Mouse (Mus musculus) telencephalon, adult 2 months (tissue): Measurements from ENCODE around the gene Spef1.

ENCODE experiments used
- DNase-seq: peaks from one replicate; pipeline ENCODE4 v3.0.0-alpha.2; 2011; ENCODE audit warnings: low read depth, low spot score

The Spef1 gene

DNA sequence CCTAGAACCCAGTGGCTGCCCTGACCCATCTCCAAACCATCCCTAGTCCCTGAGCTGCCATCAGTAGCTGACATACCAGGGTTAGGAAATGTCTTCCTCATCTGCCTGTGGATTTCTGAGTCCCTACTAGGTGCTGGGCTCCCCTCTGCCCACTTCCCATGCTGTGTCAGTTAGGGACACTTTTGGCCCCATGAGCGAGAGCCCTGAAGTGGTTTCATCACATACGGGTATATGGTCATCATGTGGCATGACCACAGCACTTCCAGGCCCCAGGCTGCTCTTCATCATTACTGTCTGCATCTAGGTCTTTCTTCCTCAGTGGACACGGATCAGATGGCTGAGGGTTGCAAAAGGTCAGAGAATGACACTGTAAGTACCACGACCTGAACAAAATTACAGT, 19.7 kb upstream of the Spef1 start, which contains the start of gene Ap5s1:
TSS of gene Ap5s1 (plus strand) at position 301 of the 400 bp plus-strand sequence.
- DNase-seq = no peak

DNA sequence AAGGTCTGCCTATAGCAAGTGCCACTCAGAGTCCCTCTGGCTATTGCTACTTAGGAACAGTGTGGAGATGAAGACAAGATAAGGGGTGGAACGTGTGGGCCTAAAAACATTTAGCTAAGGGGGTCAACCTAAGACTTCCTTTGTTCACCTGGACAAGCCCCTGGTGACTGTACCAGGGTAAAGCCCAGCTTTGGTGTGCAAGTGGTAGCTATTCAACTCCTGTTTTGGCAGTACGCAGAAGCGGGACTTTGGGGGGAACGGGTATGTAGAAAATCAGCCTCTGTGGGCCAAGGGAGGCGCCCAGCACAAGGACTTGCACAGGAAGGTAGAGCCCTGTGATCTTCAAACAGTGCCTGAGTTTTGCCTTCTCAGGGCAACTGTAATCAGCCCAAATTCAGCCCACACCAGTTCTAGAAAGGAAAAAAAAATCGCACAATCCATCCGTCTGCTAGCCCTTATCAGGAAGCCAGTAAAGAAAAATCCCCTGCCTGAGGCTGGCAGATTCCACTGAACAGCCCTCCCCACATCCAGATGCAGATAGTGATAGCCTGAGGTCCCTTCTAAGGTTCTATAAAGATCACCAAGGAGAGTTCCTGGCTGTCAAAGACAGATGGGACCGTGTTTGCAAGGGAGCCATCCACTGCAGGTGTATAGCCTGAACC, 18.6 kb upstream of the Spef1 start:
- no peak for DNase-seq

DNA sequence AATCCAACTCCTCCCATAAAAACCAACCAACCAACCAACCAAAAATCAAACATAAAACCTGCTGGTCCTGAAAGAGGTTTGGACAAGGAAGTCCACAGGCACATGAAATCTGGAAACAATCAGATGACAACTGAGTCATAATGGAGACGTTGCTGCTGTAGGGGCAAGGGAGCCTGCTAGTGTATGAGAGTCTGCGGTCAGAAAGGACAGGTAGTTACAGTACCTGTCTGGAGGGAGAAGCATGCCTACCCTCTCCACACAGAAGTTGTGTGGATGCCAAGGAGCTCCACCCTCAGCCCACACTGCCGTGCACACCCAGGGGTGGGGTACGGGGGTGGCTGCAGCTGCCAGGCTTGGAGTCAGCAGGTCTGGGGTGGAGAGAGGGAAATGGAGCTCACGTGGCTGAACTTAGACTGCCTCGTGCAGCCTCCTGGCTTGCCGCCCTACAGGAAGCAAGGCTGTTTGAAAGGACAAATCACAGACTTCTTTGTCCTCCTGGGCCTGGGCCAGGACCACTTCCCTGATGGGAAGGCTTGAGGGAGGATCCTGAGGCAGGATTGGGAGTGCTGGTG, 17.4 kb upstream of the Spef1 start:
- DNase-seq = peak; percentile 90

DNA sequence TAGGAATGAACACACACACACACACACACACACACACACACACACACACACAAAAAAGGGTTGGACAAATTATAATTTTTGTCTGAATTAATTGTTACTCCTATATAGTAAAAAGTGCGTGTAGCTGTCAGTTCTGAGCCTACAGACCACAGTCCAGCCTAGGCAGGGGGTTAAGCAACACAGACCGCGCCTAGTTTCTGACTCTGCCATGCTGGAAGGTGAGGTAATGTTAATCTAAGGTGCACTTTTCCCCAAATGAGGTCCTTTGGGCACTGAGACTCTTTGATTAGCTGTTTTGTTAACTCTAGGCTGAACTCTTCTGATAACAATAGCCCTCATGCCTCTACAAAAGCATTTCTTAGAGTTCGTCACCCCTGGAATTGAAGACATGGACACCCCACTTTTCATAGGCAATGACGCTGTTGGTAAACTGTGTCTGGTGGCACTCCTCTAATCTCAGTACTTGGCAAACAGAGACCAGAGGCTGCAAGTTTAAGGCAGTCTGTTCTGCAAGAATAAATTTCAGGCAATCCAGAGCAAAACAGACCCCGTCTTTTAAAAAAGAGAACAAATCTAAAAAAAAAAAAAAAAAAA, 16.8 kb upstream of the Spef1 start:
- no peak for DNase-seq

DNA sequence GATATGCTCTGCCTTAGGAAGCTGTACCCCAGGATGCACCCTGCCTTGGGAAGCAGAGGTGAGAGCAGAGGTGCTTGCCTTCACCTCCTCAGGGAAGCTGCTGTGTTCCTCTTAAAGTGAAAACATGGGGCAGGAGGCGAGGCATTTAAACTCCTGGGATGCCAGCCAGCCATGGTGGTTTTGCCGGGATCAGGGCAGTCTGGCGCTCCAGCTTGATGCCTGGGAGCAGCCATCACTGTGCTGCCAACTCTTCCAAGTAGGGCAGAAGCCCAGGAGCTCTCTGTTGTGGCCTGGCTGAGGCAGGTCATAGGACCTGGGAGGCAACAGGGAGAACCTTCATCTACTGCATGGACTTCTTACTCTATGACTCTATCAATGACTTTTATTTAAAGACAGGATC, 14.2 kb upstream of the Spef1 start:
- DNase-seq = no peak

DNA sequence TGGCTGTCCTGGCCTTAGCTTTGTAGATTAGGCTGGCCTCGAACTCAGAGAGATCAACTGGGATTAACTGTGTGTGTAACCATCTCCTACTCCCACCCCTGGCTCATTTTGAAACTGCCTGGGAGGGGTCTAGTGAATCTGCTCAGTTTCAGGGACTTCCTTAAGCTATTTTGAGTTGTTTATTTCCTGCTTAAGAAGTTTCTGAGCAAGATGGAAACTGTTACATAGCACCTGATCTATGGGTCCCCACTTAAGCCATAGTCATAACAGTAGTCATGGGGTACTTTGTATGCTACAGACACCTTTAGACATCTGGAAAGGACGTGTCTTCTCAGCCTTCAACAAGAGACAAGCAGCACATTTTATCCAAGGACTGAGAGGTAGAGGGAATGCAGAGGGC, 13.6 kb upstream of the Spef1 start:
- no peak for DNase-seq

DNA sequence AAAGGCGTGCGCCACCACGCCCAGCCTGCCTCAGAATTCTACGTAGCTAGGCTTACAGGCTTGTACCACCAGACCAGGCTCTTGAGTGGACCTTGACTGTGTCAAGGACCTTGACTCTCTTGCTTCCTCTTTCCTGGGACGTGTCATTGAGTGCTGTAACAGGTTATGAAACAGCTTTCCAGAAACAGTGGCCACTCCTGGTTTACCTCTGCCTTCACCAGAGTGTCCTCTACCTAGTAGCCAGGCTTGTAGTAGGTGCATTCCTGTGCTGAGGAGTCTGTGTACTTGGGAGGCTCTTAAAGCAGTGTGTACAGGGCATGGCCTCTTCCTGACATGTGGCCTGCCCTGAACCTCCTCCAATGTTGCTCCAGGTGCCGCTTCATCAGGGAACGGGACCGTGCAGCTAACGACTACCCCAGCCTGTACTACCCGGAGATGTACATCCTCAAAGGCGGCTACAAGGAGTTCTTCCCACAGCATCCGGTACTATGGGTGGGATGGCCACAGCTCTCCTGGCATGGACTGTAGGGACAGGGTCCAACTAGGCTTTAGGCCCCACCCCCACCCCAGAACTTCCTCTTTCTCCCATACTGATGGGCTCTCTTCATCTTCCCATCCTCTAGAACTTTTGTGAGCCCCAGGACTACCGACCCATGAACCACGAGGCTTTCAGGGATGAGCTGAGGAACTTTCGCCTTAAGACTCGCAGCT, 9.7 kb upstream of the Spef1 start:
- no peak for DNase-seq

DNA sequence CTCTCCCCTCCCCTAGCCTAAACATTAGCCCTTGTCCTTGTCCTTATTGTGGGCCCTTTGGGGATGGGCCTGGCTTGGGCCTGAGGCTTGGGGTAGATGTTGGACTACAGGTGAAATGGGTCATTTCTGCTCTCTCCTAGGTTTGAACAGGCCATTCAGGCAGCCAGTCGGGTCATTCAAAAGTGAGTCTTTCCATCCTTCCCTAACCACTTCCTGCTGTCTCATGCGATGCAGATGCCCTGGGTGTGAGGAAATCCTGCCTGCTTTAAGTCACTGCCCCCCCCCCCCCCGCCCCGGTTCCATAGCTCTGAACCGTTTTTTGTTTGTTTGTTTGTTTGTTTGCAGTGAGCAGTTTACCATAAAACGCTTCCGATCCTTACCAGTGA, 3.9 kb upstream of the Spef1 start:
- no peak for DNase-seq

DNA sequence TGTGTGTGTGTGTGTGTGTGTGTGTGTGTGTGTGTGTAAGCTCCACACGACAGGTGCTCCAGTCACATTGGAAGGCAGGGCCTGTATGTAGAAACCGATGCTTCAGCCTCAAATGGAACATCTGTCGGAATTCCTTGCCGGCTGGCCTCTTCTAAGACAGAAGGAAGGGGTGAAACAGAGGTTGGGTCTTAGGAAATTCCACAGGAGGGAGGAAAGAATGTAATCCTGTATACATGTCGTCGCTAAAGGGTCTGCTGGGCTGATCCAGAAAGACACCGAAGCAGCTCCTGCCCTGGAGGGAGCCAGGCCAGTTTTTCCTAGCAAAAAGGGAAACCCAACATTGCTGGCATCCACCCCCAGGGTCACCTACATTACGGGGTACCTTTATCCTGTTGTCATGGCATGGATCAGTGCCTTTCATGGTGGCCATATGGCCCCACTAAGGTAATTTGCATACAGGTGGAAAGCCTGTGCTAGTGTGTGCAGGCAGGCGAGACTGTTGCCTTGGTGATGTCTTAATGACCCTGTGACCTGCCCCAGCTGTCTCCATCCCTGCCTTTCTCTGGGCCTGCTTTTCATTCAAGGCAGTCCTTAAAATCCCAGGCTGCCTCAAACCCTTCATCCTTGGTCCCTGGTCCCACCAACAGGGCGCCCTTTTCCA, 3.4 kb upstream of the Spef1 start:
- no peak for DNase-seq

DNA sequence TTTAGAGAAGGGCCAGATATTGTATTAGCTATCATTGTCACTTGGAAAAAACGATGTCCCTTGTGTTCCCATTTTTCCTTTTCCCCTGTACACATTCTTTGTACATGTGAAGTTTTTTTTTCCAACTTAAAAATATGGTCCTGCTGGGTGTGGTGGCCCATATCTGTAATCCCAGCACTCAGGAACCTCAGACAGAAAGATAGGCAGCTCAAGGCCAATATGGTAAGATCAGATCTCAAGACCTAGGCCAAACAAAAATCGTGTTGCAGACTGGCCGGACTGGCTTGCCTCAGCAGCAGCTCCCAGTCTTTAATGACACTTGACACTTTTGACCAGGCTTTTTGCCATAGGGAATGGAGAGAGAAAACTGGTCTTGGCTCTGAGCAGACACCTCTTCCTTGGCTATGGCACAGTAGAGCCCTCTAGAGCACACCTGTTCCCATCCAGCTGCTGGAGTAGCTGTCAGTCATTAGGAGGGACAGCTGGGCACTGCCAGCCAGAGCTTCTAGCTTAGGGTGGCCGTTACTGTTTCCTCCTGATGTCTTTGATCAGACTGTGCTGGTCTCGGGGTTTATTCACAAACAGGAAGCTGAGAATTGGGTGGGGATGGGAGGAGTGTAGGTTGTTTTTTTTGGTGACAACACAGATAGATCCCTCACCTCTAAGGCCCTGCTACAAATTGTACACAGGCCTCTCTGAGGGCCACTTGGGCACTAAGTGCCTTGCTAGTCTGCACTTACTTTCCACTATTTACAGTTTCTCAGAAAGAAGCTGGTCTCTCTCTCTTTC, 2.6 kb upstream of the Spef1 start:
- no peak for DNase-seq

DNA sequence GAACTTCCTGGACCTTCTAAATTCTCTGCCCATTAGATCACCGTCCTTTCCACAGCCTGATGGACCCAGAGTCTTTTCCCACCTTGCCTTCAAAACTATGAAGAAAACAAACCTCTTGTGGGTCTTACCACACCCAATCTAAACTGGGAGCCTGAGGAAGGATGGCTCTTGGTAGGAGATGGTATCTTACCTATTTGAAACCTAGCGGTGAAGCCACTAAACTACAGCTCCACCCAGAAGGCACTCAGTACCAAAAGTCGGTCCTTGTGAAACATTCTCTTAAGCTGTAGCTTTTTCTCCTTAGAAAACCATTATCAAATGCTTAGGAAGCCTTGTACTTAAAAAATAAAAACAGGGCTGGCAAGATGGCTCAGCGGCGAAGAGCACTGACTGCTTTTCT, 1.2 kb upstream of the Spef1 start:
- no peak for DNase-seq

DNA sequence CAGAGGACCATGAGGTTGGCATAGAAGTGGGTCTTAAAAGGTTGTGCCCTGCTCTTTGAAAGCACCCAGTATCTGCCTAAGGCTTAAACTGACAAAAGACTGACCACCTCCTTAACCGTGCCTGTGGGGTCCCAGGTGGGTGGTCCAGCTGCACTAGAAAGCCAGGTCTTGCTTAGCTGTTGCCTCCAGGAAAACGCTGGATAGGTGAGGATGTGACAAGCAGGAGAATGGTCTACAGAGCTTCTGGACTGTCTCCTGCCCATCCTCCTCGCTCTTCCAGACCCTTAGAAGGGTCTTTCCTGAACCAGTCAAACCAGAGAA, 480 bp upstream of the Spef1 start:
- no peak for DNase-seq

DNA sequence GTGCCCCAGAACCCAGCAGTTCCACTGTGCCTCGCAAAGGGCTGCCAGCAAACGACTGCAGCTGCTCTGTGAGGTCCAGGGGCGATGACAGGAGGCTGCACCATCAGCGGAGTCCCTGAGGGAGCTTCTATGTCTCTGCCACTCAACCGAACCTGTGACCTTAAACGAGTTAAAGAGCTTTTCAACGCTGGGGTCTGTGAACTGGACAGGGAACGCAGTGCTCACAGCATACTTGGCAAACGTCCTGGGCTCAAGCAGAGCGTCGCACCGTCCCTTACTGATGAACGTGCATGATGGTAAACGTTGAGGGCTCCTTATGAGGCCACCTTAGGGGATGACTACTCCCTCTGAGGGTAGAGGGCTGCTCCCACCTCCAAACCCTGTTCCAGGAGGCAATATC, 739 bp downstream of the Spef1 start:
- DNase-seq = no peak

DNA sequence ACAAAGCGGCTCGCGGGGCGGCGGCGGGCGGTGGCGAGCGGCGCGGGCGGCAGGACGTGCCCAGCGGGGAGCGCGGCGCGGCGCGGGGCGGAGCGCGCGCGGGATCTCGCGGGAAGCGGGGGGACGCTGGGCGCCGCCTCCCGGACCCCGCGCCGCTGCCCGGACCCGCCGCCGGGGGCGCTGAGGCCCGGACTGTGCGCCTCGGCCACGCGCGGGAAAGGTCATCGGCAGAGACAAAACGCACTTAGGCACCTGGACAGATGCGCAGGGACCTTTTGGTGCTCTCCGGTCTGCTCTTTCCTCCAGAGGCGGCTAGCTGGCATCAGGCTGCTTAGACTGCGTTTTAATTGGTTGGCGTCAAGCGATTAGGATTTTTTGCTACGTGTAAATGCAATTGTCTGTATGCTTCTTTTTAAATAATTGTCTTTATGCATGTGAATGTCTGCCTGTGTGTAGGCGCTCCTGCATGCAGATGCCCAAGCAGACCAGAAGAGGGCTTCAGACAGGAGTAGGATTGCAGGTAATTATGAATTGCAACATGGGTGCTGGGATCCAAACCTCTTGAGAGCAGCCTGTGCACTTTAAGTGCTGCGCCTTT, 7.0 kb downstream of the Spef1 start, which contains the start of gene Cenpb:
TSS of gene Cenpb (minus strand) at position 78 of the 598 bp plus-strand sequence.
- peak; percentile 47 for DNase-seq

DNA sequence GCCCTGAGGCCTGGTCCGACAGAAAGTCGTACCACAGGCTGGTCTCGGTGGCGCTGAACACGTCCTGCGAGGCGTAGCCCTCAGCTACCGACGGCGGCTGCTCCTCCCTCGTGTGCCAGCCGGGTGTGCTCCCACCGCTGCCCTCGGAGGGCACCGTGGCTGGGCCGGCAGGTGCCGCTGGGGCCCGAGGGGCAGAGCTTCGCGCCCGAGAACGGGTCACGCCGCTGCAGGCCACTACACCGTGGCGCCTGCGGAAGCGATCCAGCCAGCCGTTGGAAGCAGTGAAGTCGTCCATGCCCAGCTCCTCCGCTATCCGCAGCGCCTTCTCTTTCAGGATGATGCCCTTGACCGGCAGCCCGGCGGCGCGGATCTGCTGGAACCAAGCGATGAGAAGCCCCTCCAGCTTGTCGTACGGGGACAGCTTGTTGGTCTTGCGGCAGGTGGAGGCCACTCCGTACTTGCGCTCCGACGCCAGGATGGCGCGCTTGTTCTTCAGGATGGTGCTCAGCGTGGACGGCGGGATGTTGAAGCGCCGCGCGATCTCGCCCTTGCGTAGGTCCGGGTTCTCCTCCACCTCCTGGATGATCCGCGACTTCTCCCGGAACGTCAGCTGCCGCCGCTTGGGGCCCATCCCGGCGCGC, 7.7 kb downstream of the Spef1 start:
- DNase-seq = peak; percentile 57

DNA sequence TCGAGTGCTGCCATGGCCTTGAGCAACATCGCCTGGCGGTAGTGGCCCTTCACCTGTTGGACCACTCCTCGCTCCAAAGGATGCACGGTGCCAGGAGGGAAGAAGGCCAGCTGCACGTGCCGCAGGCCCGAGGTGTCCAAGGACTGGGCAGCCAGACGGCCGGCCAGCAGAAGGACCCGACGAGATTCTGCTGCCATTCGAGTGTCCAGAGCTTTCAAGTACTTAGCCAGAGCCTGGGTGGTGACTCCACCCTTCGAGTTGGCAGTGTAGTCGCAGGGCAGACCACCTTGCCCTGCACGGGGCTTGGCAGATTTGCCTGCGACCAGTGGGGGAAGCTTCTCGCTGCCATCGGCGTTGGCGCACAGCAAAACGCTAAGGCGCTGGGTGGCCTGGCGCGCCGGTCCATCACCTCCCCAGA, 8.2 kb downstream of the Spef1 start:
- DNase-seq = no peak

DNA sequence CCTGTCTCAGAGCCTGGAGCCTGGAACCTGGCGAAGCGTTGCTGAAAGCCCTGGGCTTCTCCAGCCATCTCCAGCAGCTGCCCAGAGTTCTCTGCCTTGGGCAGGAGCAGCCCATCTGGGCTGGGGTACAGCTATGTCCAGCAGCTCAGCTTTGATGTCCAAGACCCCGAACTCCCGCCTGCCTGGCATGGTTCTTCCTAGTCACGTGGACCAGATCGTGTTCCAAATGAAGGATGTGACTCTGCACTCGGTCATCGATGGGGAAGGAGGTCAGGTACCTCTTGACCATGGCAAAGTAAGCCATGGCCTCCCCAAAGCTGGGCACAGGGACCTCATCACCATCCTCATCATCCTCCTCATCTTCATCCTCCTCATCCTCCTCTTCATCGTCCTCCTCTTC, 9.2 kb downstream of the Spef1 start:
- no peak for DNase-seq

DNA sequence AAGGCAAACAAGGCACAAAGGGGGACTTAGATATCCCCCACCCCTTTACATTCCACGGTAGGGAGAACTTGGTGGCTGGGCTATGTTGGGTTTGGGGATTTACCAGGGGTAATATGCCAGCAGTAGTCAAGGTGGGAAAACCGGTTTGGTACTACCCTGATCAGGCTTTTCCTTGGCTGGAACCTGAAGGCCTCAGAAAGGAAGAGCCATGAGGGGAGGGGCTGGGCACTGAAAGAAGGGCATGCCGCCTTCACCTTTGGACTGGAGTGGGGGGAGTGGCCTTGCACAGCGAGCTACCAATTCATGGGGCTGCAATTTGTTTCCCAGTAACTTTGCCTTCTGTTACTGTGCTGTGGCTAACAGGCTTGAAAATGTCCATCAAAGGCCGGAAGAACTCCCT, 10.6 kb downstream of the Spef1 start:
- DNase-seq = no peak

DNA sequence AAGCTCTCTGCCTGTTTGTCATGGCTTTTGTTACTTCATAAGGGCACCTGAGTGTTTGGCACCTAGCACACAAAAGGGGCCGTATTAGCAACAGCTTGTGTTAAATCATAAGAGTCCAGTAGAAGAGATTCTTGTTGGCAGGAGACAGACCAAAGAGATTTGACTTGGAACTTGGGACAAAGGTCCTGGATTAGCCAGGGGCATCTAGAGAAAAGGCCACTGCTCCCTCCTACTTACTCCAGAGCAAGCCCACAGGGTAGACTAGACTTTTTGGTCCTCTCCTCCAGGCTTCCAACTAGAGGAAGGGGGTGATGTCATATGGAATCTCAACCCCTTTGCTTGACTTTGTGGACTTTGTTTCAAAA, 11.2 kb downstream of the Spef1 start:
- DNase-seq = no peak

DNA sequence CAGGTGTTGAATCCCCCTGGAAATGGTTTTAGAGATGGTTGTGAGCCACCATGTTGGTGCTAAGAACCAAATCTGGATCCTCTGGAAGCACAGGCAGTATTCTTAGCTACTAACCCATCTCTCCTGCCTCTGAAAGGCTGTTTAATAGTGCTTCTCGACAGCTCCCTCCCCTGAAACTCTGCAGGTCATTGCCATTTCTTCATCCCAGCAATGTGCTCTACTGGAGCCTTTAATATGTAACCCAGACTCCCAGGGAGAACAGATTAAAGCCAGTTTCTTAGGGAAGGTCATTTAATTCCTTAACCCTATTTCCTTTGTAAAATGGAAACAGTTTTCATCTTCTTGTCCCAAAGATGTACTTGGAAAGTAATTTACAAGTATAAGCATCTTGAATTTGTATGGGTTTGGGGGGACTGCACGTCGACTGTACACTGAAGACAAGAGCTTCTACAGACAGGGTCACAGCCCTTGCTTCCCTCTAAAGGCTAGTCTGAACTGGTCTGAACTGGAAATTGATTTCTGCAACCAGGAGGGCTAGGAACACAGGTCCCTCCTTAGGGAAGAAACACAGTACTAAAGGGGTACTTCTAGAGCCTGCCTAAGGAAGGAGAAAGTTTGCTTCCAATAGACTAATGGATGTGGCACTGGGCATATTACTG, 11.7 kb downstream of the Spef1 start:
- no peak for DNase-seq
